Mouse (Mus musculus) erythroblast, embryonic 14.5 days (primary cell): ENCODE results near the gene Slc46a3.

ENCODE experiments used
- GATA1 ChIP-seq: IDR thresholded peaks from 2 replicates; pipeline ENCODE4 v1.6.1; 2012; ENCODE audit warnings: low read length, inconsistent platforms, mixed read lengths
- TAL1 ChIP-seq: IDR thresholded peaks from 3 replicates; pipeline ENCODE4 v1.6.1; 2012; ENCODE audit warnings: low read length, inconsistent platforms, mixed read lengths

GRCm38 (mm10) chr5:147879971-147880682, 14.5 kb downstream of the Slc46a3 start:
- no peak for TF ChIP-seq GATA1
- no peak for TF ChIP-seq TAL1
